Mouse (Mus musculus) gastrocnemius, adult 18-20 months (tissue): Measurements from ENCODE around the gene Slc16a11. TPM values are rescaled to one million over a fixed set of nuclear protein-coding genes. Genes with fewer than 3 reads are reported as not detected.
A peak's percentile ranks its signal among the peaks of the same experiment; 100 is the strongest.

Experiments used
- DNase-seq: peaks from one replicate; pipeline ENCODE4 v3.0.0; 2021; ENCODE audit warnings: low spot score
- total RNA-seq, 2 experiments: library from RNA; stranded (reverse); gene quantifications; 2 replicates each; pipeline ENCODE4 v1.2.3; 2021

The Slc16a11 gene
- total RNA-seq, 2 experiments from 2014 or later = 0.50 TPM; not detected in 1

DNA sequence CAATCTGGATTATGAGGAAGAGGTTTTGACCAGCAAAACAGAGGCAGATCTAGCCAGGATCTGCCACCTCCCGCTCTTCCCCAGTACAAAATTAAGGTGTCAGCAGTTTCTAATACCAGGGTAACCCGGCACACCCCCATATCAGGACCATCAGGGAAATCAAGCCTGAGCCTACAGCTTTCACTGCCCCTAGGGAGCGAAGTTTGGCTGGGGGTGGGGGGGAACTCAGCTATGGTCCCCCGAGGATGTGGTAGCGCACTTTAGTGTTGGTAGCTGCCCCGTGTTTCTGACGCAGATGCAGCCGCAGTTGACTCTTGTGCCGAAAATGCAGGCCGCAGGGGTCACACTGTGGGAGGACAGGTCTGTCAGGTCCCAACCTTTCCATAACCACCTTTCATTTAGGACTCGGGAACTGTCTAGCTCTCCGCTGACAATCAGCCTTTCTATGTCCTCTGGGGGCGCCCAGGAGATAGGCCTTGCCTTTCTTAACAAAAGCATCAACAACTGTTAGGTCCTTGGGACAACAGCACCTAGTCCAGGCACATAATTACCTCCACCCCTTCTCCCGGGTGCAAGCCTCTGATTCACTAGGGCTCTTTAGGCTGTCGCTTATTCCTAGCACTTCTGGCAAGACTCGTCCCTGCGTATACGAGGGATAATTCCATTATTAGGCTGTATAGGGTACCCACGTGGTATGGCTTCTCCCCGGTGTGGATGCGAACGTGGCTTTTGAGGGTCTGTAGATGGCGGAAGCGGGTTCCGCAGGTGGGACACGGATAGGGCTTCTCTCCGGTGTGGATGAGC, 13.4 kb downstream of the Slc16a11 start:
- DNase-seq = no peak

DNA sequence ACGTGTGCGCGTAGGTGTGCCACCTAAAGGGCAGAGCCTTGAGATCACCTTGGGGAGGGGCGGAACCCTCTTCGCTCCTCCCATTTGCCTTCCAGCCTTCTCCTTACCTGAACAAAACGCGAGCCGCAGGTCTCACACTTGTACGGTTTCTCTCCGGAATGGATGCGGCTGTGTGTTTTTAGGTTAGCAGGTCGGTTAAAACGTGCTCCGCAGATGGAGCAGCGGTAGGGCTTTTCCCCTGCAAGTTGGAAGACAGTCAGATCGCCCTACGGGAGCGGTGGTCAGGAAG, 14.0 kb downstream of the Slc16a11 start:
- DNase-seq = no peak

DNA sequence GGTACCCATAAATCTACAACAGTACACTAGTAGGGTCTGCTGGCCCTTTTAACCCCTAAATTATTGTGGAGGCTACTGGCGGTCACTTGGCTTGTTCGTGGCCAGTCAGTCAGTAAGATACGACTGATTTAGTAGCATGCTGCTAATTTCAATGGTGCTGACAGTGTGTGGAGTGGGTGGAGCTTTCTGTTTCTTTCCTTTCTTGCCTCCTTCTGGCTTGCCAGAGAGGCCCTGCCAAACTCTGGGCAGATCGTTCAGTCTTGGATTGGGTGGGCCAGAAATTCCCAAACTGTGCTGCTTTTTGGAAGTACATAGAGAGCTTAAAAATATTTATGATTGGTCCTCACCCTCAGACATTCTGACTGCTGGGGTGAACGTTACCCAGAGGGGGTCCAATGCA, 14.6 kb downstream of the Slc16a11 start:
- no peak for DNase-seq

DNA sequence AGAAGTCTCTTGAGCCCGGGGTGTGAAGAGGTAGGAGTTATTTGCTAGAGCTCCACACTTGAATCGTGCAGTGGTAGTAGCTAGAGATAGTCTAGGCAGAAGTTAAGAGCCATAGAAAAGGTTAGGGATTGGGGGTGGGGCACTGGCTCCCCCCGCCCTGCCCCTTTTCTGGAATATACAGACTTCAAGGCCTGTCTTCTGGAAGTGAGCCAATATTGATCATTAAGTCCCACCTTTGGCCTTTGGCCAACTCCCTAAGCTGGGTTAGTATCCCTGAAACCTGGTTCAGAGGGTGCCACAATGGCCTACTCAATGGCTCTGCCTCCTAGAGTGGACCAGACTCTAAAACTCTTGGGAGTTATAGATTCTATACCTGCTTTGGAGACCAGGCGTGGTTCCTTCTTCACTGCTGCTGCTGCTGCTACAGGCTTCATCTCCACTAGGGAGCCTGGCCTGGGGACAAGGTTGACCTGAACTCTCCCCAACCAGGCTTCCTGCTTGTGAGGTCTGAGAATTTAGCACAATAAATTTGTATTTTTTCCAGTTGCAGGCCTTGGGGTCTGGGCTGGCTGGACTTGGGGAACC, 15.2 kb downstream of the Slc16a11 start:
- DNase-seq = no peak

DNA sequence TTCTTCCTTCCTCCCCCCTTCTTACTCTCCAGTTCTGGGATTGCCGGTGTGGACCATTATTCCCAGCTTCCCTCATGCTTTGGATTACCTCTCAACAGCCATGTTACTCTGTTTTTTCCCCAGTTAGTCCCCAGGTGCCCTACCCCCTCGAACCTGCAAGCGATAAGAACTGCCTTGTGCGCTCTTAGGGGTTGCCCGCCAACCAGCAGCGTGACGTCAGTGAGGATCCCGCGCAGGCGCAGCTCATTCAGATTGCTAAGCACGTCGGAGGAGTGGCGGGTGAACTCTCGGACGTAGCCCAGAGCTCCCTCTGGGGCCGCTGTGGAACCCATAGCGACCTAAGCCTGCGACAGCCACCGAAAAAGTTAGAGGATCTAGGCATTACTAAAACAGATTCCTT, 16.3 kb downstream of the Slc16a11 start:
- DNase-seq = peak; percentile 76

DNA sequence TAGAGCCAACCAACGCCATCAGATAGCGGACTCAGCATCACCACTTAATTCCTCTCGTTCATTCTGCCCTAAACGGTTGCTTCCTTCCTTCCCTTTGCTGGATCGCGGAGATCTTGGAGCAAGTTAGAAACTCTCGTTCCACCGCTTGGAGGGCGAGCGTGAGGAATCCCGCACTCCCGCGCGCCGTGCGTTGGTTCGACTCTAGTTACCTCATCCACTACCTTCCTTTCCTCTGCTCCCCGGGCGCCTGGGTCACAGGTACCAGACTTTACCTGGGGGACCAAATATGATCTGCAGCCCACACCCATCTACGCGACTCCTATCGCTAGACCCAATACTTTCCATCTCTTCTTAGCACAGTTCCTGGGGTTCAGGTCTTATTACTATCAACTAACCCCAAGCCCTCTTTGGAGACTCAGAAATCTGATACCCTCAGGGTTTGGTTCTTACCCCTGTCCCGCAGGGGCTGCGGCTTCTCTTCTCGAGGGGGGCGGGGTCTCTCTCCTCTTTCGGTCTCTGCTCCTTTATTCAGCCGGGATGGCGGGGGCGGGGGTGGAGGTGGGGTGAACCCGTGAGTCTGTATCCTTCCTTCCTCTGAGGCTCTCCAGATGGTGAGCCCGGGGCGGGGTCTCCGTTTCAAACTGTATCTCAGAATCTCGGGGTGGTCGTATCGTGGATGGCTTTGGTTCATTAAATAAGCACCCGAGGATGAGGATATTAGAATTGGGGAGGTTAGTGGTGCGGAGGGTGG, 16.9 kb downstream of the Slc16a11 start, which contains the start of gene Bcl6b:
Gene Bcl6b, minus strand, starts transcription at position 539 of the 751 bp plus-strand sequence.
- no peak for DNase-seq

DNA sequence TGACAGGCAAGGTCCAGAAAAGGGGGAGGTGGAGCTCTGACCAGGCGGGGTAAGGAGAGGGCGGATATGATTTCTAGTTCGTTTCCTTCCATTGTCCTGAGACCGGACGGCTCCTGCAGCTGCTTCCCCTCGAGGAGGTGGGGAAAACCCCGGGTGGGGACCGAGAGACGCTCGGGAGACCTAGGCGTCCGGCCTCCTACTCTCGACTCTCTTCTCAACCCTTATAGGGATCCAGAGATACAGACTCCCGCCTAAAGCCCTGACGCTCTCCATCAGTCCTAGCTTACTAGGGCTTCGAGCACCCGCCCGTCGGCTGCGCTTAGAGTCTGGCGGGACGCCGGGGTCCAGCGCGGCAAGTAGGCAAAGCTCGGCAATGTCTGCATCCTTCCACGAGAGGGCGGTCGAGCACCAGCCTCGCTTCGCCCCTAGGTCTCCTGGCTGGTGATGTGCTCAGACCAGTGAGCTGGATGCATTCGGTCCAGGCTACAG, 17.7 kb downstream of the Slc16a11 start:
- peak; percentile 85 for DNase-seq

DNA sequence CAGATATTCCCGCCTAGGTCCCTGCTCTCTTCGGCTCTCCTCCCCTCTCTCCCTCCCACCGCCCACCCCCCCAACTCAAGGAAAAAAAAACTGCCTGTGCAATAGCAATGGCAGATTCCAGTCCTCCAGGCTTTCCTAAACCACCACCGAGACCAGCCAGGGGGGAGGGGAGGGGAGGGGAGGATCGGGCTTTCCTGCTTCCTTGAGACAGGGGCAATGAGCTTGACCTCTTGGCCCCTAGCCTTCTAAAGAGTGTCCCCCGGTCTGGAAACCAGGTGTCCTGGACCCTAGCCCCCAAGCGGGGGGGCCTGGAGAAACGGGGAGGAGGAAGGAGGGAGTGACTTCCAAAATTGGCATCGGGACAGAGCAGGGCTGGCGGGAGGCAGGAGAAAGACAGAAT, 20.0 kb downstream of the Slc16a11 start:
- no peak for DNase-seq

DNA sequence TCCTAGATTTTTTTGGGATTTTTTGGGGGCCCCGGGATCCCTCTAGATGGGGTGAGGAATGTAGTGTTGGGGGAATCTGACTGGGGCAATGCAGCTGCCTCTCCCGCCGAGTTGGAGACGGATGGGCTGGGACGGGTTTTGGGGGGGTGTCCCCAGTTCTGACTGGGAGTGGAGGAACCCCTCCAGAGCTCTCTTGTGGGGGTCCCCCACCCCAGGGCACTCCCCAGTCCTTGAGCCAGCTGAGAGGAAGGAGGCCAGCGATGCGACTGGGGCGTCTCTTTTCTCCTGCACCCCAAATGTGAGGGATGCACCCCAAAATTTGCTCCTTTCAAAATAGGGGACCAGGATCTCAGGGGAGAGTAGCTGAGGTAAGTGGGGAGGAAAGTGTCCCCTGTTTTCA, 20.5 kb downstream of the Slc16a11 start:
- no peak for DNase-seq

DNA sequence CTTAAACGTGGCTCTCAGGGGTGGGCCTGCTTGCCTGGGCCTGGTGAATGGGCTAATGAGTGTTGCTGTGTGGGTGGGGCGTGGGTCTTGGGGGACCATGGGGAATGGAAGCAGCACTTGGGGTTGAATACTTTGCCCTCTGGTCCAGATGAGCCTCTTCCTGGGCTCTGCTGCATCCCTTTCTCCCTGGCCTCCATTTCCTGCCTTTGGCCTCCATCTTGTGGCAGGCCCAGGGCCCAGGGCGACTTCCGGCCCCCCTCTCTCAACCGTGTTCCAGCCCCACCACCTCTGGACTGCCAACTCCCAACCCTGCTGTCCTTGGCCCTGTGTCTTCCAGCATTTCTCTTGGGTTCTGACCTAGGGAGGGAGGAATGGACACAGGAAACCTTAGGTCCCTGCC, 21.5 kb downstream of the Slc16a11 start:
- DNase-seq = peak; percentile 65

DNA sequence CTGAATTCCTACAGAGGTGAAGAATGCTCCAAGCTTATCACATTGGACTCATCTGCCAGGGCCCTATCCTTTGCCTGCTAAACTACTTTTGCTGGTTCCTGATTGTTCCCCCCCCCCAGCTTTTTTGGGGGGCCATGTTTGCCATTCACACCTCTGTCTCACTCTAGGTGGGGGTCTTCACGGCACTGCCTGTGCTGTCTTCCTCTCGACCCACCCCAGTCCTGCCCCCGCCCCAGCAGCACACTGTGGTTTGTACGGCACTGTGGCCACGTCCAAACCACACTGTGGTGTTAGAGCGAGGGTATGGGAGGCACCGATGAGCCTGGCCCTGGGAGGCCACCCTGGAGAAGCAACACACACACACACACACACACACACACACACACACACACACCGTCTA, 21.9 kb downstream of the Slc16a11 start:
- no peak for DNase-seq

DNA sequence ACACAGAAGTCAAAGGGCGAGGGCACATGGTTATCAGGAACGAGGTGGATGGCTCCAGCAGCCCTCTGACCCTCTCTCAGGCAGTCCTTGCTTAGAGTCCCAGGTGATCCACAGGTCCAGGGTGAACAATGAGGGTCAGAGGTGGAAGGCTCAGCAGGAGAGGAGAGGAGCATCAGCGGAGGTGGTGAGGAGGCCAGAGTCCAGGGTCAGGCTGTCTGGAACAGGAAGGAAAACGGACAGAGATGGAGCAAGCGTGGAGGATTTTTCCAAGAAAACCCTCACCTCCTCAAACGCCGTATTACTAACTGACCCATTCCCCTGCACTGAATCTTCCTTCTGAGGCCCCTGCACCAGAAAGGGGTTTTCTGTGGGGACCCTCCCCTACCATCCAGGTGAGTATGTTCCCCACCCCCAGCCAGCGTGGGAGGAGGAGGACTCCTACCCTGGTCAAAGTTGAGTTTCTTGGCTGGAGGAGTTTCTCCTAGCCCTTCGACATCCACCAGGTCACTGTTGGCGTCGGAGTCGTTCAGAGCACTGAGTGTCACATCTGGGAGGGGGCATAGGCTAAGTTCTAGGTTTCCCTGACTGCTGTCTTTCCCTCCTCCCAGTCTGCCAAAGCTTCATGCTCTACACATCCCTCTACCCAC, 22.8 kb downstream of the Slc16a11 start:
- DNase-seq = no peak

DNA sequence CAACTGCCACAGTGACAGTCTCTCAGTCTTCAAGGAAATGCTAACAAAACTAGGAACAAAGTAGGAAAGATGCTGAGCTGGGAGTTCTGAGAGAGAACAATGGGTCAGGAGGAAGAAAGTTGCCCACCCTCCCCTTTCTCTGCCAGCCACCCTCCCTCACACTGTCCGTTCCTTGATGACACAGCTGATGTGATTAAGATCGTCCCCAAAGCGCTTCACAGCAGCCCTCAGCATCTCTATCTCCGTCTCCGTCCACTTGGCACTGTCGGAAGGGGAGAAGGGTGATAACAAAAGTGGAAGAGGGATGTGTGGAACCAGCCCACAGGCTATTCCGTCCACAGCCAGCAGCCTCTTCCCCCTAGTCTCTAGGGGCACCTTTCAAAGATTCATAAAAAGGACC, 24.2 kb downstream of the Slc16a11 start:
- DNase-seq = no peak

DNA sequence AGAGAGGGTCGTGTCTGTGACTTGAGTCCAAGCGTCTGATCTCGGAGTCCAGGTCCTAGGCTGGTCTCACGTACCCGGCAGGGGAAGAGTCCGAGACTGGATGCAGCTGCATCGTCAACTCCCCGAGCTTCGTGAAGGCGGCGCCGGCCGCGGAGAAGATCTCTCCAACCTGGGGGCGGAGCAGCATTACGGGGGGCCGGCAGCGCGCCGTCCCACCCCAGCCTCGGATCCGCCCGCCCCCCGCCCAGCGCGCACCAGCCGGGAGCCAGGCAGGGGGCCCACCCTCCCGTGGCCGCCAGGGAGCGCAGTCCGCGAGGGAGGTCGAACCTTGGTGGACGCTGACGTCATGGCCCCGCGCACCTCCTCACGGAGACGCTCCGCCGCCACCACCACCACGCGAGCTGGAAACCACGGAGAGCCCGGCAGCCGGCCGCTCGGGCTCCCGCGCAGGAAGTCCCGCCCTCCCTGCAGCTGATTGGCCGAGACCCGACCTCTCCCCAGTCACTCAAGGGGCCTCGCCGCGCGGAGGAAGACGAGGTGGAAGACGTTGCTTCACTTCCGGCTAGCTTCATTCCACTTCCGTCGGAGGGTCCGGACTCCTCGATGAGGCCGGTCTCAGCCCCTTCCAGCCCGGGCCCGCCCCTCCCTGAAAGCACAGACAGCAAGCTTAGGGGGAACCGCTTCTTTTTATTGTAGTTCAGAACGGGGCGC, 25.1 kb downstream of the Slc16a11 start, which contains the start of gene 0610010K14Rik:
Gene 0610010K14Rik, minus strand, starts transcription at position 458 of the 711 bp plus-strand sequence.
- peak; percentile 98 for DNase-seq

DNA sequence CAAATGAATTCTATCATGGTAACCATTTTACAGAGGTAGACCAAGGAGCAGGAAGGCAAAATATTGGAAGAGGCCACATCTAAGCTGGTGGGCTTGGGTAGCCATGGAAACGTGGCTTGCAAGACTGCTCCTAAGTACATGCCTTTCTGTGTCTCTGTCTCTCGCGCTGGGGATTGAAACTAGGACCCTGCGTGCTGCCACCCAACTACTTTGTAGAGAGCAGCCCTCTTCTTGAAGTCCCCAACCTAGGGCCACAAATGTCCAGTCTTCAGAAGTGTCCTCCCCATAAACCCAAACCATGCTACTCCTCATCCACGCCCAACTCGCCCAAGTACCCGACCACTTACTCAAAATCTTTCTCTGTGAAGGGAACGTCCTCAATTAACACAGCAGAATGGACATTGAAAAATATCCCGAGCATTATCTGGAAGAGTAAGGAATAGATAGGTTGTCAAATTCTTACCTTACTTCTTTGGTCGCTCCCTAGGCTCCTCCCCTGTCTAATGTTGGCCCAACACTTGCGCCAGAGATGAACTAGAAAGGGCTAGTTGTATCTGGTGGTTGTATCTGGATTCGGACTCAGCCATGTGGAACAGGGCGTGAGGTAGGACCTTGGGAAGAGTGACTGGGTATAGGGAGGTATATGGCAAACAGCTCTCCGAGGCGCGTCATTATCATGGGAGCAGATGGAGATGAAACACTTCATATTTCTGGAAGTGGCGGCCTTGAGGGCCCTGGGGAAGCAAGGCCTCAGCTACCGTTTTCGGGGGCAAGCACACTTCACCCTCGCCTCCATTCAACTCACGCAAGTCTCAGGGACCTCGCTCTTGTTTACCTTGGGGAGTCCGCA, 26.3 kb downstream of the Slc16a11 start:
- DNase-seq = no peak

DNA sequence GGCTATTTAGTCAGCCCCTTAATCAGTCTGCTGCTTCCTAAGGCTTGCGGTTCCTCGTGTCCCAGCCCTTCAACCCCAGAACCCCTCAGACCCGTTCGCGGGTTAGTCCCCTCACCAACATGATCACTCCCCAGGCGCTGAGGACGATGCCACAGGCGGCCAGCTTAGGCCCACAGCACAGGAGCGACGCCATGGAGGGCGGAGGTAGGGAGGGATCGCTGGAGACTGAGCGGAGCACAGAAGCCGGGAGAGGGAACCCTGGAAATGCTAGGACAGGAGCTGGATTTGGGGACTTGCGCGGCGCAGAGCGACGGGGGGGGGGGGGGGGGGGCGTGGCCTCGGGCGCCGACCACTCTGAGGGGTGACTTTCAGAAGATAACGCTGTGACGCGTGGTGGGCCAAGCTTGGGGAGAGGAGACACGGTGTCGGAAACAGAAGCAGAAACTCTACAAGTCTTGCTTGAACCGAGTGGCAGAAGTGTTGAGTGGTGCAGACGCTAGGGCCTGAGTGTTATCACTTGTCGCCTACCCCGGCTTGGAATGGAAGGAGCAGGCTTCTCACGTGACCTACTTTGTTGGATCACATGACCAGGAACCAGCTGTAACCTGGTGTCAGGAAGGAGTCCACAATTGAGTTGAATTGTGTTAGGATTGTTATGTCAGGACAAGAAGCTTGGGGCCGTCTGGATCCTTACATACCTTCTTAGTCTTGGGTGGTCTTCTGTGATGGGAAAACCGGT, 27.2 kb downstream of the Slc16a11 start, which contains the start of the genes Gm21988 and Rnasek:
Gene Gm21988, minus strand, starts transcription at position 290 of the 739 bp plus-strand sequence.
Gene Rnasek, minus strand, starts transcription at position 302 of the 739 bp plus-strand sequence.
- DNase-seq = peak; percentile 86

DNA sequence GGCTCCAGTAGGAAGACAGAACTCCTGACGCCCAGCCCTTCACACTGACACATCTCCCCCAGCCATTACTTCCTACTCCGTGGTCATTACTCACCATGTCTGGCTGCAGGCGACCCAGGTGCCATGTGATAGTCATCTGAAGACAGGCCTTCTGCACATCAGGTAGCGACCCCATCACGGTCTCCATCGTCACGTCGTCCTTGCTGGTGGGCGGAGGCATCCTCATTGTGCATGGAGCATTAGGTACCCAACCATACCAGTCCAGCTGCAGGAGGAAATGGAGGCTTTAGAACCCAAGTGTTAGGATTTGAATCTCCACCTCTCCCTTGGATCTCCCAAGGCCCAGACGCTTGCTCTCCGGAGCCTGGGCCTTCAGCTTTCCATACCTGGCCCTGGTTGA, 30.0 kb downstream of the Slc16a11 start:
- DNase-seq = no peak

DNA sequence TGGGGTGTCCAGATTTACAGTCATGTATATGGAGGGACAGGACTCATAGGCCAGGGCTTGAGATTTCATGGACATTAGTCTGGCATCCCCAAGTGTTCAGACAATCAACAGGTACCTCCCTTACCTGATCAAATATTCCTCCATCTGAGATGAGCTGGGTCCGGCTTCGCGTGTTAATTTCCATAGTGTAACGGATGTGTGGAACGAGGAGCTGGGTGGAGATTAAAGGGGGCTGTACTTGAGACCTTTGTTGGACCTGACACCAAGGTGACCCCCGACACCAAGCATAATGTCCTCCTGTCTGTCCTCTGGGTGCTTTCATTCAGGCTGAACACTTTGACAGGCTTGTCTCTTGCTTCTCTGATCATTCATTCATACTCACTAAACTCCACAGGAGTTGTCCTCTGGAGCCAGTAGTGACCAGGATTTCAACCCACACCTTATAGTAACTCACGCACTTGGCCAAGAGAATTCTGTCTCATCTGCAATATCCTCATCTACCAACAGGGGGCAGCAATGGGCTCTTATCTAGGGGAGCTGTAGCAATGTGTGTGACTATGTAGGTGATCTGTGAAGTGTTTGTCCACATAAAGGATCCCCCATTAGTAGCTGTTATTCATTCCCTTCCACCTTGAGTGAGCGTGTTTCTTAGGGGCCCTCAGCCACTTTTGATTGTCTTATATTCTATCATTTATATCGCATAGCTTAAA, 34.7 kb downstream of the Slc16a11 start:
- peak; percentile 73 for DNase-seq

DNA sequence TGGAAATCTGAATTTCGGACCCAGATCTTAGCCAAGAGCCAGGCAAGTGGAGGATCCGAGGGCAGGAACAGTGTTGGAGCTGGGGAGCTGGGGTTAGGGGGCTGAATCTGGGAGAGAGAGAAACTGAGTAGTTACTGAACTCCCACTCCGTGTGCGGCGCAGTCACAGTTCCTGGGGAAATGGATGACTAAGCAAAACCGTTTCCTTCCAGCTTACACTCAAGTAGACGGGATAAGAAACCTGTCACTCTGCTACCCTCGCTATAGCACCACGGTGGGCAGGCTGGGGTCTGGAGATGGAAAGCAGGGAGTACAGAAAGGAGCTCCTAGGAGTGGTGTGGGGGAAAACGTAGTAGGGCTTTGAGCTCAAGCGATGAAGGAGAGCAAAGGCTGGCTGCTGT, 37.6 kb downstream of the Slc16a11 start:
- no peak for DNase-seq
